Mouse (Mus musculus): Measurements from ENCODE around the gene Gm49721. TPM values are rescaled to one million over a fixed set of nuclear protein-coding genes. Genes with fewer than 3 reads are reported as not detected.
"Not testable (repeated sequence)": the region's sequence is repeated elsewhere in the genome, so short reads cannot be mapped to it uniquely, and the experiment has no call there.

Gene Gm49721
- polyA plus RNA-seq, 2 experiments, result 0.11 to 0.39 TPM

DNA sequence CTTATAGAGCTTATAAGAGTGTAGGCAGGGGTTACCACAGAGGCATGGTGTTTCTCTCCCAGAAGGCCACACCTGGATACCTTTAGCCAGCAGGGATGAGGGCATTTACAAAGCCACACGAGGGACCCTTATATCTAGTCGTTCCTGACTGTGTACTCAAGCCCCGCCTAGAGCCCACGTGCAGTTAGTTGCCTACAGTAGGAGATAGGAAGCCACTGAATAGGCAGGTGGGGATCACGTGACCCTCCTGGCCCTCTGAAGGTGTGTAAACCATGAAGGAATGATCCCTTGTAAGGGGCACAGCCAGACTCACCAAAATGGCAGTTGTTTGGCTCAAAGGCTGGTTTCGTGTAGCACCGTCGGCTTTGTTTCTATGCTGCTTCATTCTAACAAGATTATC, 18.1 kb downstream of the Gm49721 start:
- H3K27ac ChIP-seq (replicated peaks; ENCODE audit: low read depth, low read length); DNase-seq (ENCODE audit: low spot score); ATAC-seq (ENCODE audit: low FRiP score, low read depth); H3K9me3 ChIP-seq (ENCODE audit: control insufficient read depth, low read length); H3K4me3 ChIP-seq (replicated peaks; ENCODE audit: low read length); H3K27me3 ChIP-seq (ENCODE audit: control insufficient read depth, insufficient read depth, low read length); H3K36me3 ChIP-seq (ENCODE audit: control insufficient read depth, insufficient read depth, low read length); H3K9ac ChIP-seq (ENCODE audit: low read depth, low read length, severe bottlenecking); H3K4me2 ChIP-seq (replicated peaks; ENCODE audit: low read depth, low read length, severe bottlenecking); H3K4me1 ChIP-seq (ENCODE audit: control insufficient read depth, insufficient read depth, low read length): not testable (repeated sequence)
- WGBS, result 86% methylated on average over 8 of the region's 8 CpGs

DNA sequence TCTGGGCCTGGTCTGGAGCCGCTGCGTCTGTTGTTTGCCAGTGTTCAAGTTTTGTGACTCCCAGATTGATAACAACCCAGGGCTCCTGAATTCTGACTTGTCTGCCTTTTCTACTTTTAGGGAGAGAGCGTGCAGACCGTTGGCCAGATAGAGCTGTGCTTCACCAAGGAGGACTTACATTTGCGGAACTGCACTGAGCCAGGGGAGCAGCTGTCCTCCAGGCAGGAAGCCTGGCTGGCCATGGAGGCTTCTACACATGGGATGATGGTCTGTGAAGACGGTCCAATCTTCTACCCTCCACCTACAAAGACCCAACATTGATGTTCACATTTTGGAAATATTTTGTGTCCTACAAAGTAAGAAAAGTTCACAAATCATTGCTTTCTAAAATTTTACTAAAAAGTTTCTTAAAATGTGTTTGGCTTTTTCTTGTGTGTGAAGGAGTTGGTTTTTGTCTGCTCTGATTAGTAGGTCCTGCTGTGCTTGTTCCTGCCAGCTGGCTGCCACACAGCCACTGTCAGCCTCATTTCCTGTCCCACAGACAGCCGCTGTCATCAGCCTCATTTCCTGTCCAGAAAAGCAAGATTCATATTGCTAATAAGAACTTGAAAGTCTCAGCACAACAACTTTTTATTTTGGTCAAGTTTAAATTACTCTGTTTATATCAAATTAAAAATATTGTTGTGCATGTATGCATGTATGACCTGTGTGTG, 19.2 kb downstream of the Gm49721 start:
- not testable (repeated sequence) for H3K9ac ChIP-seq (ENCODE audit: low read depth, low read length, severe bottlenecking); H3K4me2 ChIP-seq (replicated peaks; ENCODE audit: low read depth, low read length, severe bottlenecking); H3K36me3 ChIP-seq (ENCODE audit: control insufficient read depth, insufficient read depth, low read length); DNase-seq (ENCODE audit: low spot score); H3K27ac ChIP-seq (replicated peaks; ENCODE audit: low read depth, low read length); H3K27me3 ChIP-seq (ENCODE audit: control insufficient read depth, insufficient read depth, low read length); ATAC-seq (ENCODE audit: low FRiP score, low read depth); H3K9me3 ChIP-seq (ENCODE audit: control insufficient read depth, low read length); H3K4me3 ChIP-seq (replicated peaks; ENCODE audit: low read length); H3K4me1 ChIP-seq (ENCODE audit: control insufficient read depth, insufficient read depth, low read length)
- WGBS, result 40% methylated on average over 1 of the region's 7 CpGs

DNA sequence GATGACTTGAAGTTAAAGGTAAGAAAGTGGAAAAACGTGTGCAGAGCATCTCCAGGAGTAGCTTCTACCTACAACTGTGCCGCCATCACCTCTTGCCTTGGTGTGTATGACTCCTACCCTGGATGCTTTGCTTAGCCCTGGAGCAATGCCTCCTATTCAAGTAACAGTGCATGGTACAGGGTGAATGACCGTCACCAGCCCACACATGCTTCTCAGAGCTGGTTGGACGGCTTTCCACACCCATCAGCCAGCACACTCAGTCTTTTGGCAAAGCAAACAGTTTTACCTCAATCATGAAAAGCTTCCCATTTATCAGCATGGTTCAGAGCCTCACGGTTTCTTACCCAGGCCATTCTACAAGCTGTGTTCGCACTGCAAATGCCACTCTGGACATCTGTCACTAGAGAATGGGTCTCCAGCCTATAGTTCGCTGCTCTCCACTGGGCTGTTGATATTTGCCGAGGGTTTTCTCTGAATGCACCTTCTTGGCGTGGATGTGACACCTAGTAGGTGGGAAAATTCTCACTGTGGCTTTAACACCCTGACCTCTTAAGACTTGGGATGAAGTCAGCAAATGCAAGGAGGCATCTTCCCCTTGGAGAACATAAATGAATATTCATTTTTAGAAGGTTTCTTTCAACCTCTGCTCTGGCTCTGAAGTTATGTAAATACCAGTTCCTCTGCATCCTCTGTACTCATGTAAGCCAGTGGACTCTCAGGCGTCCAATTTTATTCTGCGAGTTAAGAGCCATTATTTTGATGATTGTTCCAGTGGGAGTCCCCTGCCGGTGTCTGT, 23.3 kb downstream of the Gm49721 start:
- H3K27me3 ChIP-seq (ENCODE audit: control insufficient read depth, insufficient read depth, low read length); H3K9ac ChIP-seq (ENCODE audit: low read depth, low read length, severe bottlenecking); H3K4me2 ChIP-seq (replicated peaks; ENCODE audit: low read depth, low read length, severe bottlenecking); DNase-seq (ENCODE audit: low spot score); H3K27ac ChIP-seq (replicated peaks; ENCODE audit: low read depth, low read length); H3K36me3 ChIP-seq (ENCODE audit: control insufficient read depth, insufficient read depth, low read length); H3K4me1 ChIP-seq (ENCODE audit: control insufficient read depth, insufficient read depth, low read length); H3K4me3 ChIP-seq (replicated peaks; ENCODE audit: low read length); ATAC-seq (ENCODE audit: low FRiP score, low read depth); H3K9me3 ChIP-seq (ENCODE audit: control insufficient read depth, low read length): not testable (repeated sequence)
- WGBS, result 57% methylated on average over 7 of the region's 12 CpGs

DNA sequence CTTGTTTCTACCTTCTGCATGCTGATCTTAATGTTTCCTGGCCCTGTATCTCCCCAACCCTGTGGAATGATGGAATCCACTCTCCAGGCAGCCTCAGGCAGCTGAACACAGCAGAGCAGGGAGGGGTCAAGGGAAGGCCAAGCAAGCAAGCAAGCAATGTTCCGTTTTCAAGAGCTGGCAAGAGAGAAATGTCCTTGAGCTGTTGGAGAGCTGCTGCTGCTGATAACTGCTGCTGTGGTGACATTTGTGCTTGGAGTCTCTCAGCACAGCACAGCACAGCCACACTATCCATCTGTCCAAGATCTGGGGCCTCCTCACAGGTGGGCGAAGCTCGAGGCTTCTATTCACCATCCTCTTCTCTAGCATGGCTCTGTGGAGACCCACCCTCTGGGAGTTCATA, 24.7 kb downstream of the Gm49721 start:
- not testable (repeated sequence) for H3K4me3 ChIP-seq (replicated peaks; ENCODE audit: low read length); H3K4me1 ChIP-seq (ENCODE audit: control insufficient read depth, insufficient read depth, low read length); ATAC-seq (ENCODE audit: low FRiP score, low read depth); H3K27ac ChIP-seq (replicated peaks; ENCODE audit: low read depth, low read length); H3K9ac ChIP-seq (ENCODE audit: low read depth, low read length, severe bottlenecking); H3K4me2 ChIP-seq (replicated peaks; ENCODE audit: low read depth, low read length, severe bottlenecking); DNase-seq (ENCODE audit: low spot score); H3K27me3 ChIP-seq (ENCODE audit: control insufficient read depth, insufficient read depth, low read length); H3K36me3 ChIP-seq (ENCODE audit: control insufficient read depth, insufficient read depth, low read length); H3K9me3 ChIP-seq (ENCODE audit: control insufficient read depth, low read length)
- no CpG with 5 or more reads among the region's 3 CpGs for WGBS

DNA sequence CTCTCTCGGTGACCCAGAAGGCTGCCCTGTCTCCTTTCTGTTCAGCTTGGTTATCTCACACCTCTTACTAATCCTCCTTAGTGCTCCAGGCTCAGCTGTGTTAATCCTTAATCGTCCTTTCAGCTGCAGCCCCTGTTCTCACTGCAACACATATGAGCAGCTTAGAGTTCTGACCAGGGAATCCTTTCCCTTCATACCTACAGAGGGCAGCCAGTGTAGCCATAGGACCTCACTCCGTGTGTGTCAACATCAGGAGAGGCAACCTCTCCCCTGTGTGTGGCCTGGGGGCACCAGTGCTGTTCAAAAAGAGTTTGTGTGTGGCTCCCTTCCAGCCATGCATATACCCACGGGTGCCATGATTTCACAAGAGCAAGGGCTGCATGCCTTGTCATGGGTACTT, 26.9 kb downstream of the Gm49721 start:
- not testable (repeated sequence) for H3K4me2 ChIP-seq (replicated peaks; ENCODE audit: low read depth, low read length, severe bottlenecking); H3K4me3 ChIP-seq (replicated peaks; ENCODE audit: low read length); DNase-seq (ENCODE audit: low spot score); H3K9ac ChIP-seq (ENCODE audit: low read depth, low read length, severe bottlenecking); H3K27me3 ChIP-seq (ENCODE audit: control insufficient read depth, insufficient read depth, low read length); H3K9me3 ChIP-seq (ENCODE audit: control insufficient read depth, low read length); H3K27ac ChIP-seq (replicated peaks; ENCODE audit: low read depth, low read length); ATAC-seq (ENCODE audit: low FRiP score, low read depth); H3K36me3 ChIP-seq (ENCODE audit: control insufficient read depth, insufficient read depth, low read length); H3K4me1 ChIP-seq (ENCODE audit: control insufficient read depth, insufficient read depth, low read length)
- WGBS, result 48% methylated on average over 3 of the region's 4 CpGs

DNA sequence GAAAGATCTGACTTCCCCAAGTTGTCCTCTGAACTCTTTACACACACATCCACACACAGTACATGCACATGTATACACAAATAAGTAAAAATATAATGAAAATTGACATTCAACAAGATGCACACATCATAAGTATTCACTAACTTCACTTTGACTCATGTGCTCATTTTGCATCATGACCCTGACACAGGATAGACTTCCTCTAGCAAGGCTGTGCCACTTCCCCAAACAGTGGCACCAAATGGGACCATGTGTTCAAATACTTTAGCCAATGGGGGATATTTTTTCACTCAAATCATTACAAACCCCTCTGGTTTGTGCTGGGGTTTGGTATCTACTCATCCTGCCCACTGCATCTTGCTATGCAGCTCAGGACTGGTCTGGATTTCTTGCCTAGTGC, 30.2 kb downstream of the Gm49721 start:
- H3K9ac ChIP-seq (ENCODE audit: low read depth, low read length, severe bottlenecking); ATAC-seq (ENCODE audit: low FRiP score, low read depth); H3K4me3 ChIP-seq (replicated peaks; ENCODE audit: low read length); H3K27me3 ChIP-seq (ENCODE audit: control insufficient read depth, insufficient read depth, low read length); DNase-seq (ENCODE audit: low spot score); H3K4me1 ChIP-seq (ENCODE audit: control insufficient read depth, insufficient read depth, low read length); H3K27ac ChIP-seq (replicated peaks; ENCODE audit: low read depth, low read length); H3K9me3 ChIP-seq (ENCODE audit: control insufficient read depth, low read length); H3K36me3 ChIP-seq (ENCODE audit: control insufficient read depth, insufficient read depth, low read length); H3K4me2 ChIP-seq (replicated peaks; ENCODE audit: low read depth, low read length, severe bottlenecking): not testable (repeated sequence)

DNA sequence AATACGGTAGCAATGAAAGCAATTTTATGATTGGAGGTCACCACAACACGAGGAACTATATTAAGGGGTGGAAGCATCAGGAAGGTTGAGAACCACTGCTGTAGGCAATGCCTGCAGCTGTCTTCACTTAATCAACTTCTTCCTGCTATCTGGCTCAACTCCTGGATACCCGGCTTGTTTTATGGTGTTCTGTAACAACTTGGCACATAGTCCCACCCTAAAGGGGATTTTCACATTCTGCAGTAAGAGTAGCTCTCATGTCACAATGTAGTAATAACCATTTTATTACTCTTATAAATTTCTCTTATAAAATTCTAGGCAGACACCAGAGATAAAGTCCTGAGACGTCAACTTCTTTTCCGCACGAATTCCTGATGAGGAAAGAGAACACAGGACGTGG, 30.7 kb downstream of the Gm49721 start:
- not testable (repeated sequence) for H3K9me3 ChIP-seq (ENCODE audit: control insufficient read depth, low read length); DNase-seq (ENCODE audit: low spot score); H3K4me1 ChIP-seq (ENCODE audit: control insufficient read depth, insufficient read depth, low read length); H3K27ac ChIP-seq (replicated peaks; ENCODE audit: low read depth, low read length); H3K36me3 ChIP-seq (ENCODE audit: control insufficient read depth, insufficient read depth, low read length); H3K4me2 ChIP-seq (replicated peaks; ENCODE audit: low read depth, low read length, severe bottlenecking); H3K9ac ChIP-seq (ENCODE audit: low read depth, low read length, severe bottlenecking); H3K27me3 ChIP-seq (ENCODE audit: control insufficient read depth, insufficient read depth, low read length); H3K4me3 ChIP-seq (replicated peaks; ENCODE audit: low read length)
- ATAC-seq (ENCODE audit: low FRiP score, low read depth), result peak; percentile 81
- WGBS, result no CpG with 5 or more reads among the region's 7 CpGs

DNA sequence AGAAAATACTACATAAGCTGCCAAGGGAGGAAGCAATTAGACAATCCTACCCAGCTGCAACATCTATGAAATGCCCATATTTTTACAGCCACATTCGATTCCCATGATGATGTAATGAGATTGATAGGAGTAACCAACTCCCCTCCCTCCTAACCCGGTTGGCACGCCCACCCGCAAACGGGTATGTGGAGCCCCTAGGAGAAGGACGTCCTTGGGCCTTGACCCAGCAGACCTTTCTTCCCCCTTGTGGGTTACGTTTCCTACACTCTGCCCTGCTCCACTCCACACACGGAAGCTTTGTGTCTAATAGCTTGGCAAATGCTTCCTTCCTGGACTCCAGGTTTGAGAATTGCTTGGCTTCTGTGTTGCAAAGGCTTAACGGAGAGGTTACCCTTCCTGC, 31.2 kb downstream of the Gm49721 start:
- not testable (repeated sequence) for H3K36me3 ChIP-seq (ENCODE audit: control insufficient read depth, insufficient read depth, low read length); DNase-seq (ENCODE audit: low spot score); H3K4me1 ChIP-seq (ENCODE audit: control insufficient read depth, insufficient read depth, low read length); H3K4me2 ChIP-seq (replicated peaks; ENCODE audit: low read depth, low read length, severe bottlenecking); H3K9me3 ChIP-seq (ENCODE audit: control insufficient read depth, low read length); H3K27me3 ChIP-seq (ENCODE audit: control insufficient read depth, insufficient read depth, low read length); H3K4me3 ChIP-seq (replicated peaks; ENCODE audit: low read length); H3K27ac ChIP-seq (replicated peaks; ENCODE audit: low read depth, low read length); H3K9ac ChIP-seq (ENCODE audit: low read depth, low read length, severe bottlenecking)
- 50% methylated on average over 4 of the region's 9 CpGs for WGBS
- peak; percentile 26; the same call in 1 of the 2 replicates for ATAC-seq (ENCODE audit: low FRiP score, low read depth)

Measured in limb, embryonic 14.5 days (tissue).